Mouse (Mus musculus) urinary bladder, postnatal 14 days (tissue): ENCODE results near the gene Lexm.

Experiments used
- DNase-seq: peaks from one replicate; pipeline ENCODE4 v3.0.0; 2021; ENCODE audit warnings: low spot score

Gene Lexm

GRCm38 (mm10) chr4:106581865-106582204, 35.2 kb downstream of the Lexm start:
- no peak for DNase-seq

GRCm38 (mm10) chr4:106581176-106581864, 35.7 kb downstream of the Lexm start:
- no peak for DNase-seq

- DNase-seq, result no peak
Observed at GRCm38 (mm10) chr4:106577511-106577910, 39.5 kb downstream of the Lexm start.

GRCm38 (mm10) chr4:106575022-106575421, 42.0 kb downstream of the Lexm start:
- DNase-seq, result no peak

GRCm38 (mm10) chr4:106571081-106571724, 45.8 kb downstream of the Lexm start:
- DNase-seq, result no peak

GRCm38 (mm10) chr4:106569680-106570079, 47.4 kb downstream of the Lexm start:
- no peak for DNase-seq

- DNase-seq, result no peak
Observed at GRCm38 (mm10) chr4:106564161-106564560, 52.9 kb downstream of the Lexm start.

- DNase-seq, result no peak
Observed at GRCm38 (mm10) chr4:106562837-106563790, 53.9 kb downstream of the Lexm start.

GRCm38 (mm10) chr4:106562006-106562405, 55.0 kb downstream of the Lexm start:
- DNase-seq, result no peak

GRCm38 (mm10) chr4:106560846-106561781, 55.9 kb downstream of the Lexm start, which contains the start of gene Dhcr24:
Dhcr24 (plus strand) TSS chr4:106561038.
- DNase-seq, result peak; percentile 92

- DNase-seq, result no peak
Observed at GRCm38 (mm10) chr4:106560213-106560845, 56.7 kb downstream of the Lexm start.

- no peak for DNase-seq
Observed at GRCm38 (mm10) chr4:106559343-106560212, 57.5 kb downstream of the Lexm start.

- DNase-seq, result no peak
Observed at GRCm38 (mm10) chr4:106557978-106558377, 59.1 kb downstream of the Lexm start.

- DNase-seq, result no peak
Observed at GRCm38 (mm10) chr4:106557262-106557661, 59.8 kb downstream of the Lexm start.

GRCm38 (mm10) chr4:106550516-106551166, 66.4 kb downstream of the Lexm start:
- peak; percentile 68 for DNase-seq

- no peak for DNase-seq
Observed at GRCm38 (mm10) chr4:106548113-106548512, 68.9 kb downstream of the Lexm start.

GRCm38 (mm10) chr4:106546896-106547295, 70.1 kb downstream of the Lexm start:
- no peak for DNase-seq

- no peak for DNase-seq
Observed at GRCm38 (mm10) chr4:106545817-106546373, 71.1 kb downstream of the Lexm start.

GRCm38 (mm10) chr4:106542211-106542610, 74.8 kb downstream of the Lexm start:
- DNase-seq, result no peak
